Mouse (Mus musculus): Measurements from ENCODE around the gene Lix1l. TPM values are rescaled to one million over a fixed set of nuclear protein-coding genes. Genes with fewer than 3 reads are reported as not detected.
"Not testable (repeated sequence)": the region's sequence is repeated elsewhere in the genome, so short reads cannot be mapped to it uniquely, and the experiment has no call there.

Gene Lix1l
- polyA plus RNA-seq, 1 experiment = 24.2 TPM

DNA sequence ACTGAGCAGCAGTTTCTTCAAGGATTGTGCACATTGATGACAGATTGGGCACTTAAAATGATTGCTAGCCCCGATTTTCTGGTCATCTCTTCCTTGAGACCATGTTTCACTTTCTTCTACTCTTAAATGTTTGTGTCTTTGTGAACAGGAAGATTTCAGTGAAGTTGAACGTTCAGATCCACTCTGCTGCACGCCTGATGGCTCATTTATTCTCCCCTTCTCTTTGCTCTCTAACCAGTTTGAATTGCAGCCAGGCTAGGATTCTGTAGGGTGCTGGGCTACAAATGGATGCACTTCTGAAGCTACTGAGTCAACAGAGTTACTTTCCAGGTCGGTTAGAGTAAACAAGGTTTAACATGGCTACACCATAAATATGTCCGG lies 1.7 kb downstream of the Lix1l start:
- H3K36me3 ChIP-seq (ENCODE audit: control insufficient read depth, insufficient read depth) = peaks cover 10% of the 10 kb centered on the region
- H3K79me2 ChIP-seq (ENCODE audit: control insufficient read depth, insufficient read depth) = peaks cover 53% of the 10 kb centered on the region
- H3K27me3 ChIP-seq (ENCODE audit: control insufficient read depth, insufficient read depth, insufficient read length) = no peaks in the 10 kb centered on the region
- H3K4me3 ChIP-seq (ENCODE audit: insufficient read depth, poor library complexity, severe bottlenecking) = no peak overlapping the region
- no peak overlapping the region for H3ac ChIP-seq (ENCODE audit: control insufficient read depth, insufficient read length, low read depth)
- TF ChIP-seq CTCF (IDR thresholded peaks at IDR 0.05; ENCODE audit: control insufficient read depth, insufficient read depth, insufficient read length) (no peak), MYOD1 (IDR thresholded peaks at IDR 0.05; ENCODE audit: control insufficient read depth, insufficient read length, low read depth) (no peak), USF1 (IDR thresholded peaks at IDR 0.05; ENCODE audit: low read depth) (no peak), FOSL1 (IDR thresholded peaks at IDR 0.05; ENCODE audit: insufficient read depth, low read length, poor library complexity, severe bottlenecking) (no peak)
- H3K79me3 ChIP-seq (ENCODE audit: low read depth) = peaks cover 25% of the 10 kb centered on the region

DNA sequence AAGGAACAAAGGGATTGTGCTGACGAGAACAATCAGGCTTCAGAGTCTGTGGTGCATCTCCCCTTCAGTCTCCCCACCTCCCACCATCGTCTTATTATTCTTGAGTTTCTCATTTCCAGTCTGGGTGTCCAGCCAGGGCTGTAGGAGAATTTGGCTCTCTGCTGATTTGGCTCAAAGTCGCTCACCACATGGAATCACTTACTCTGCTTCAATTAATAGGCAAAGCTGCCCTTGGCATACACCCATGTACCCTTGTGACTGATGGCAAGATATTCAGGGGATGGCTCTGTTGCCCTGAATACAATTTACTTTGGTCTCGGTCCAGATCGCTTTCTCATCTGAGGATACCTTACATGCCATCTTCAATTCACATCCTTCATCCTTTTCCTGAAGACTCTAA lies 2.4 kb downstream of the Lix1l start:
- TF ChIP-seq USF1 (IDR thresholded peaks at IDR 0.05; ENCODE audit: low read depth) = no peak
- TF ChIP-seq CTCF (IDR thresholded peaks at IDR 0.05; ENCODE audit: control insufficient read depth, insufficient read depth, insufficient read length) = no peak
- TF ChIP-seq MYOD1 (IDR thresholded peaks at IDR 0.05; ENCODE audit: control insufficient read depth, insufficient read length, low read depth) = no peak
- no peak for TF ChIP-seq MYOG (IDR thresholded peaks at IDR 0.05; ENCODE audit: control insufficient read depth, extremely low read depth, insufficient read length)
- TF ChIP-seq MAX (IDR thresholded peaks at IDR 0.05) = no peak
- no peak for TF ChIP-seq CEBPB (IDR thresholded peaks at IDR 0.05; ENCODE audit: low read depth)
- TF ChIP-seq FOSL1 (IDR thresholded peaks at IDR 0.05; ENCODE audit: insufficient read depth, low read length, poor library complexity, severe bottlenecking) = no peak
- Histone ChIP-seq H3ac (ENCODE audit: control insufficient read depth, insufficient read length, low read depth) (no peak overlapping the region), H3K4me3 (ENCODE audit: insufficient read depth, poor library complexity, severe bottlenecking) (no peak overlapping the region), H3K79me2 (ENCODE audit: control insufficient read depth, insufficient read depth) (peaks cover 55% of the 10 kb centered on the region), H3K79me3 (ENCODE audit: low read depth) (peaks cover 25% of the 10 kb centered on the region), H3K27me3 (ENCODE audit: control insufficient read depth, insufficient read depth, insufficient read length) (no peaks in the 10 kb centered on the region), H3K36me3 (ENCODE audit: control insufficient read depth, insufficient read depth) (peaks cover 10% of the 10 kb centered on the region)

DNA sequence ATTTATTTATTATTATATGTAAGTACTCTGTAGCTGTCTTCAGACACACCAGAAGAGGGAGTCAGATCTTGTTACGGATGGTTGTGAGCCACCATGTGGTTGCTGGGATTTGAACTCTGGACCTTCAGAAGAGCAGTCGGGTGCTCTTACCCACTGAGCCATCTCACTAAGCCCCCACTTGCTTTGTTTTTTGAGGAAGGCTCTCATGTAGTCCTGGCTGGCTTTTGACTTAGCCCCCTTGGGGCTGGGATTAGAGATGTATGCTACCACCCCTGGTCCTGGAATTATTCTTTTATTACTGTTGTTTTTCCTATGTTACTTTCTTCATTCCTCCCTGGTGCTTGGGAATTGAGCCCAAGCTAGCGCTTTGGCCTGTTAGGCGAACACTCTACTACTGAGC lies 5.1 kb downstream of the Lix1l start:
- H3K36me3 ChIP-seq (ENCODE audit: control insufficient read depth, insufficient read depth); H3K27me3 ChIP-seq (ENCODE audit: control insufficient read depth, insufficient read depth, insufficient read length); H3ac ChIP-seq (ENCODE audit: control insufficient read depth, insufficient read length, low read depth); H3K4me3 ChIP-seq (ENCODE audit: insufficient read depth, poor library complexity, severe bottlenecking): not testable (repeated sequence)
- peaks cover 59% of the 10 kb centered on the region for H3K79me2 ChIP-seq (ENCODE audit: control insufficient read depth, insufficient read depth)
- H3K79me3 ChIP-seq (ENCODE audit: low read depth) = peaks cover 25% of the 10 kb centered on the region

DNA sequence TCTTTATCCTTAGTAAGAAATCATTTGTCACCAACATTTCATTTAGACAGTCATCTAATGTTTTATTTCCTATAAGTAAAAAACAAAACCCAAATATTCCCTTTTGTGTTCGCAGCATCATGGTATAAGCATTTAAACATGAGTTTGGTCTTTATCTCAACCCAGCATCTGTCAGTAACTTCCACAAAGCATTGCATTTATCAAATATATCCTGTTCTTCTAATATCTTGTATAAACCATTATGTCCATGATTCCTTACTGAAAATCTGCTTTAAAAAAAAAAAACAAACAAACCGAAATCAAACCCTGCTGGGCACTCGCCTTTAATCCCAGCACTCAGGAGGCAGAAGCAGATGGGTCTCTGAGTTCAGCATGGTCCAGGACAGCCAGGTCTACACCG lies 5.7 kb downstream of the Lix1l start:
- Histone ChIP-seq H3K4me3 (ENCODE audit: insufficient read depth, poor library complexity, severe bottlenecking) (no peak overlapping the region), H3ac (ENCODE audit: control insufficient read depth, insufficient read length, low read depth) (no peak overlapping the region), H3K36me3 (ENCODE audit: control insufficient read depth, insufficient read depth) (peaks cover 10% of the 10 kb centered on the region), H3K27me3 (ENCODE audit: control insufficient read depth, insufficient read depth, insufficient read length) (no peaks in the 10 kb centered on the region), H3K79me2 (ENCODE audit: control insufficient read depth, insufficient read depth) (peaks cover 54% of the 10 kb centered on the region), H3K79me3 (ENCODE audit: low read depth) (peaks cover 23% of the 10 kb centered on the region)
- TF ChIP-seq MYOD1 (IDR thresholded peaks at IDR 0.05; ENCODE audit: control insufficient read depth, insufficient read length, low read depth) (no peak), CTCF (IDR thresholded peaks at IDR 0.05; ENCODE audit: control insufficient read depth, insufficient read depth, insufficient read length) (no peak), MAX (IDR thresholded peaks at IDR 0.05) (no peak), CEBPB (IDR thresholded peaks at IDR 0.05; ENCODE audit: low read depth) (no peak), FOSL1 (IDR thresholded peaks at IDR 0.05; ENCODE audit: insufficient read depth, low read length, poor library complexity, severe bottlenecking) (no peak)

DNA sequence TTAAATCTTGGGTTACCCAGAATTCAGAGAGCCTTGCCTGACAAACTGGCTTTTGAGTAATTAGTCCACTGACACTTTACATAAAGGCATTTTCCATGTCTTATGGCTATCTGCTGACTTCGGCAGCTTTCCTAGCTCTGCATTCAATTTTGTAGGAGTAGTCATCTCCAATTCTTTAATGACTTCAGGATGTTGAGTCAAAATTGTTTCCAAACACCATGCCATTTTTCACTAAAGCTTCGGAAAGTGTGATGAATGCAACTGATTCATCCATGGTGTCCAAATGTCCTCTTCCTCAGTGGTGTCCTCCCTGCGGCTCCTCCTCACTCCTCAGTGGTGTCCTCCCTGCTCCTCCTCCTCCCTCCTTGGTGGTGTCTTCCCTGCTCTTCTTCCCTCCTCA lies 17.0 kb downstream of the Lix1l start:
- Histone ChIP-seq H3K79me2 (ENCODE audit: control insufficient read depth, insufficient read depth) (no peaks in the 10 kb centered on the region), H3K36me3 (ENCODE audit: control insufficient read depth, insufficient read depth) (peaks cover 19% of the 10 kb centered on the region), H3K27me3 (ENCODE audit: control insufficient read depth, insufficient read depth, insufficient read length) (no peaks in the 10 kb centered on the region), H3K79me3 (ENCODE audit: low read depth) (no peaks in the 10 kb centered on the region), H3K4me3 (ENCODE audit: insufficient read depth, poor library complexity, severe bottlenecking) (no peak overlapping the region), H3ac (ENCODE audit: control insufficient read depth, insufficient read length, low read depth) (no peak overlapping the region)
- TF ChIP-seq CEBPB (IDR thresholded peaks at IDR 0.05; ENCODE audit: low read depth) (no peak), MYOG (IDR thresholded peaks at IDR 0.05; ENCODE audit: control insufficient read depth, extremely low read depth, insufficient read length) (no peak), CTCF (IDR thresholded peaks at IDR 0.05; ENCODE audit: control insufficient read depth, insufficient read depth, insufficient read length) (no peak), USF1 (IDR thresholded peaks at IDR 0.05; ENCODE audit: low read depth) (no peak), MAX (IDR thresholded peaks at IDR 0.05) (no peak), FOSL1 (IDR thresholded peaks at IDR 0.05; ENCODE audit: insufficient read depth, low read length, poor library complexity, severe bottlenecking) (no peak), MYOD1 (IDR thresholded peaks at IDR 0.05; ENCODE audit: control insufficient read depth, insufficient read length, low read depth) (no peak)

DNA sequence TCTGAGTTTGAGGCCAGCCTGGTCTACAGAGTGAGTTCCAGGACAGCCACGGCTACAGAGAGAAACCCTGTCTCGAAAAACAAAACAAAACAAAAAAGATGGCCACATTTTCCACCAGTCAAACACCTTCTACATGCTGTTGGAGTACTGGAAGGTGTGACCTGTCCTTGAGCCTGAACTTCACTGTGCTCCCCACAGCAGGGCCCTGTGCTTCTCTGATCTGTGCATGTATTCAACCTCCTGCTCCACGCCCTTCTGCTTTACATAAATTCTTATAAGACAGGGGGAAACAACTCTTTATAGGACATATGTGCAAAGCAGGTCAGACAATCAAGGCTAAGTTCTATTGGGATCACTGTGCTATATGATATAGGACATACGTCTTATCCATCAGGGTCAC lies 22.3 kb downstream of the Lix1l start:
- Histone ChIP-seq H3K4me3 (ENCODE audit: insufficient read depth, poor library complexity, severe bottlenecking) (no peak overlapping the region), H3K36me3 (ENCODE audit: control insufficient read depth, insufficient read depth) (peaks cover 26% of the 10 kb centered on the region), H3ac (ENCODE audit: control insufficient read depth, insufficient read length, low read depth) (no peak overlapping the region), H3K79me2 (ENCODE audit: control insufficient read depth, insufficient read depth) (no peaks in the 10 kb centered on the region), H3K79me3 (ENCODE audit: low read depth) (no peaks in the 10 kb centered on the region), H3K27me3 (ENCODE audit: control insufficient read depth, insufficient read depth, insufficient read length) (no peaks in the 10 kb centered on the region)
- TF ChIP-seq MYOG (IDR thresholded peaks at IDR 0.05; ENCODE audit: control insufficient read depth, extremely low read depth, insufficient read length) (no peak), CTCF (IDR thresholded peaks at IDR 0.05; ENCODE audit: control insufficient read depth, insufficient read depth, insufficient read length) (no peak), USF1 (IDR thresholded peaks at IDR 0.05; ENCODE audit: low read depth) (no peak), MYOD1 (IDR thresholded peaks at IDR 0.05; ENCODE audit: control insufficient read depth, insufficient read length, low read depth) (no peak), FOSL1 (IDR thresholded peaks at IDR 0.05; ENCODE audit: insufficient read depth, low read length, poor library complexity, severe bottlenecking) (no peak)
